Mouse (Mus musculus) A20 (cell line): ENCODE results near the gene Zfp652.
"Not testable (repeated sequence)": the region's sequence is repeated elsewhere in the genome, so short reads cannot be mapped to it uniquely, and the experiment has no call there.

Source experiments
- DNase-seq: peaks from one replicate; pipeline ENCODE4 v3.0.0-alpha.2; 2011; ENCODE audit warnings: low read depth, low spot score

Zfp652 gene

GRCm38 (mm10) chr11:95712085-95712562, 349 bp upstream of the Zfp652 start:
- DNase-seq = no peak

GRCm38 (mm10) chr11:95713225-95713810, 845 bp downstream of the Zfp652 start:
- DNase-seq = peak; percentile 77

- DNase-seq = no peak
Measured at GRCm38 (mm10) chr11:95713811-95714241, 1.4 kb downstream of the Zfp652 start.

- no peak for DNase-seq
Measured at GRCm38 (mm10) chr11:95714411-95714810, 1.9 kb downstream of the Zfp652 start.

GRCm38 (mm10) chr11:95716136-95716535, 3.7 kb downstream of the Zfp652 start:
- DNase-seq = no peak

- DNase-seq = no peak
Measured at GRCm38 (mm10) chr11:95719356-95719755, 6.9 kb downstream of the Zfp652 start.

GRCm38 (mm10) chr11:95723287-95723686, 10.8 kb downstream of the Zfp652 start, which contains the start of gene B130006D01Rik:
Gene B130006D01Rik (plus strand): TSS chr11:95723587.
- no peak for DNase-seq

- DNase-seq = no peak
Measured at GRCm38 (mm10) chr11:95724466-95724865, 12.0 kb downstream of the Zfp652 start.

- no peak for DNase-seq
Measured at GRCm38 (mm10) chr11:95726156-95726555, 13.7 kb downstream of the Zfp652 start.

GRCm38 (mm10) chr11:95727947-95728346, 15.5 kb downstream of the Zfp652 start:
- DNase-seq = no peak

- no peak for DNase-seq
Measured at GRCm38 (mm10) chr11:95728916-95729907, 16.7 kb downstream of the Zfp652 start.

- DNase-seq = peak; percentile 43
Measured at GRCm38 (mm10) chr11:95734485-95734884, 22.0 kb downstream of the Zfp652 start.

- DNase-seq = no peak
Measured at GRCm38 (mm10) chr11:95737811-95738210, 25.3 kb downstream of the Zfp652 start.

GRCm38 (mm10) chr11:95744521-95744920, 32.0 kb downstream of the Zfp652 start:
- no peak for DNase-seq

GRCm38 (mm10) chr11:95746821-95747220, 34.3 kb downstream of the Zfp652 start:
- DNase-seq = no peak

GRCm38 (mm10) chr11:95748331-95748730, 35.9 kb downstream of the Zfp652 start:
- no peak for DNase-seq

GRCm38 (mm10) chr11:95749619-95750018, 37.1 kb downstream of the Zfp652 start:
- no peak for DNase-seq

GRCm38 (mm10) chr11:95750995-95751394, 38.5 kb downstream of the Zfp652 start:
- DNase-seq = peak; percentile 68

- not testable (repeated sequence) for DNase-seq
Measured at GRCm38 (mm10) chr11:95755137-95755536, 42.7 kb downstream of the Zfp652 start.

- DNase-seq = no peak
Measured at GRCm38 (mm10) chr11:95760521-95760920, 48.0 kb downstream of the Zfp652 start.

- DNase-seq = no peak
Measured at GRCm38 (mm10) chr11:95762996-95763395, 50.5 kb downstream of the Zfp652 start.

GRCm38 (mm10) chr11:95764806-95765205, 52.3 kb downstream of the Zfp652 start:
- no peak for DNase-seq
